Mouse (Mus musculus): ENCODE results near the gene Prx. TPM values are rescaled to one million over a fixed set of nuclear protein-coding genes. Genes with fewer than 3 reads are reported as not detected.

The Prx gene
- polyA plus RNA-seq, 1 experiment from 2014 or later, result 2.9 TPM

- under 1% methylated on average over 54 of the region's 54 CpGs for WGBS
- H3K27ac ChIP-seq, result peak overlapping the region; percentile 97
- ATAC-seq (ENCODE audit: low FRiP score), result peak; percentile 94
- no peaks in the 10 kb centered on the region for H3K27me3 ChIP-seq
- peak overlapping the region; percentile 55 for H3K4me3 ChIP-seq (replicated peaks)
- no peaks in the 10 kb centered on the region for H3K9me3 ChIP-seq
- peaks cover 13% of the 10 kb centered on the region for H3K4me1 ChIP-seq
- no peaks in the 10 kb centered on the region for H3K36me3 ChIP-seq (replicated peaks)
- peak overlapping the region; percentile 64 for H3K4me2 ChIP-seq
- peak overlapping the region; percentile 68 for H3K9ac ChIP-seq
Measured at GRCm38 (mm10) chr7:27507711-27508647, 8.9 kb downstream of the Prx start.

- peak overlapping the region; percentile 55 for H3K4me3 ChIP-seq (replicated peaks)
- 24% methylated on average over 6 of the region's 6 CpGs for WGBS
Measured at GRCm38 (mm10) chr7:27508648-27509005, 9.5 kb downstream of the Prx start.

DNA sequence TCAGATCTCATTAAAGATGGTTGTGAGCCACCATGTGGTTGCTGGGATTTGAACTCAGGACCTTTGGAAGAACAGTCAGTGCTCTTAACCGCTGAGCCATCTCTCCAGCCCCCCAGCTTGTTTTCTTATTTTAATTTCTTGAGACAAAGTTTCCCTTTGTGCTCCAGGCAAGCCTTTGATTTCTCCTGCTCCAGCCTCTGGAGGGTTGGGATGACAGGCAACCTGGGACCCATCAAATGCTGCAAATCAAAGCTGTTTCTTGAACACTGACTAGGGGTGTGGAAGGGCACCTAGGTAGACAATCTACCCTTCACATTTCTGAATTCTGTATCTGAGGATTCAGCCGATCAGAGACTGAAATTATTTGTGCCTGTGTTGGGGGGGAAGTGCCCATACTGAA, 11.7 kb downstream of the Prx start:
- H3K9ac ChIP-seq, result no peak overlapping the region
- H3K9me3 ChIP-seq, result no peaks in the 10 kb centered on the region
- H3K4me2 ChIP-seq, result no peak overlapping the region
- peaks cover 13% of the 10 kb centered on the region for H3K4me1 ChIP-seq
- H3K4me3 ChIP-seq (replicated peaks), result no peak overlapping the region
- no peaks in the 10 kb centered on the region for H3K36me3 ChIP-seq (replicated peaks)
- 76% methylated on average over 2 of the region's 2 CpGs for WGBS
- H3K27me3 ChIP-seq, result no peaks in the 10 kb centered on the region
- no peak overlapping the region for H3K27ac ChIP-seq
- ATAC-seq (ENCODE audit: low FRiP score), result no peak

More at GRCm38 (mm10) chr7:27508648-27509005, 9.5 kb downstream of the Prx start:
- no peaks in the 10 kb centered on the region for H3K36me3 ChIP-seq (replicated peaks)
- peaks cover 13% of the 10 kb centered on the region for H3K4me1 ChIP-seq
- ATAC-seq (ENCODE audit: low FRiP score), result peak; percentile 63
- peak overlapping the region; percentile 64 for H3K4me2 ChIP-seq
- peak overlapping the region; percentile 75 for H3K27ac ChIP-seq
- no peaks in the 10 kb centered on the region for H3K27me3 ChIP-seq
- no peaks in the 10 kb centered on the region for H3K9me3 ChIP-seq
- no peak overlapping the region for H3K9ac ChIP-seq

DNA sequence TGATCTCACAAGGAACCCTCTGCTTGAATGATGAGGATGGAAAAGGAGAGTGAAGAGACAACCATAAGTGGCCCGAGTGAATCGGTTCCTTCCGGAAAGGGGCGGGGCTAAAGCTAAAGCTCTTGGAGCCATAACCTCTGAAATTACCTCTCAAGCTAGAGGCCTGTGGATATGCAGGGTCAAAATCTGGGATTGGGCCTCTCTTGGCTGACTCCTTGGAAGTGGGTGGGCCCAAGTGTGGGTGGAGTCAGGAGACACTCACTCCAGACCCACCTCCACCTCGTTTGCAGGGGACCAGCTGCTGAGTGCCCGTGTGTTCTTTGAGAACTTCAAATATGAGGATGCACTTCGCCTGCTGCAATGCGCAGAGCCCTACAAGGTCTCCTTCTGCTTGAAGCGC, 15.8 kb downstream of the Prx start:
- ATAC-seq (ENCODE audit: low FRiP score), result no peak

GRCm38 (mm10) chr7:27518314-27518713, 19.2 kb downstream of the Prx start:
- H3K4me2 ChIP-seq, result no peak overlapping the region
- H3K9ac ChIP-seq, result no peak overlapping the region
- H3K27ac ChIP-seq, result no peak overlapping the region
- no peak overlapping the region for H3K4me3 ChIP-seq (replicated peaks)
- no peaks in the 10 kb centered on the region for H3K9me3 ChIP-seq
- no peak for ATAC-seq (ENCODE audit: low FRiP score)
- H3K4me1 ChIP-seq, result 0 out of 2 replicates have a peak, but pooled peaks cover 4% of the 10 kb centered on the region
- H3K36me3 ChIP-seq (replicated peaks), result no peaks in the 10 kb centered on the region
- no peaks in the 10 kb centered on the region for H3K27me3 ChIP-seq
- WGBS, result 88% methylated on average over 9 of the region's 9 CpGs

More for the DNA sequence above, 15.8 kb downstream of the Prx start:
- Histone ChIP-seq H3K27me3 (no peaks in the 10 kb centered on the region), H3K27ac (no peak overlapping the region), H3K4me1 (no peaks in the 10 kb centered on the region), H3K9me3 (no peaks in the 10 kb centered on the region), H3K36me3 (replicated peaks) (no peaks in the 10 kb centered on the region), H3K9ac (no peak overlapping the region), H3K4me3 (replicated peaks) (no peak overlapping the region), H3K4me2 (no peak overlapping the region)
- whole genome bisulfite sequencing, result 79% methylated on average over 9 of the region's 9 CpGs

DNA sequence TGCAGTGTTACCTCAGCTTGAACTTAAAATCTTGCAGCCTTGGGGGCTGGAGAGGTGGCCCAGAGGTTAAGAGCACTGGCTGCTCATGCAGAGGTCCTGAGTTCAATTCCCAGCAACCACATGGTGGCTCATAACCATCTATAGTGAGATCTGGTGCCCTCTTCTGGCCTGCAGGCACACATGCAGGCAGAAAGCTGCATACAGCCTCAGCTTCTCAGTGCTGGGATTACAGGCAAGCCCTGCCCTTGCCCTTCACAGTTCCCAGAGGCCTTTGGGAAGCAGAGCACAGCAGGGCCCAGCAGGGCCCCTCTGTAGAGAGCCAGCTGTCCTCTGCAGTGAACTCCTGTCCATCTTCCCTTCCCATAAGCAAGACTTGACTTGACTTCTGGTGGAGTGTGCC, 21.0 kb downstream of the Prx start:
- Histone ChIP-seq H3K4me3 (replicated peaks) (no peak overlapping the region), H3K4me1 (0 out of 2 replicates have a peak, but pooled peaks cover 4% of the 10 kb centered on the region), H3K27me3 (no peaks in the 10 kb centered on the region), H3K4me2 (no peak overlapping the region), H3K27ac (no peak overlapping the region), H3K9ac (no peak overlapping the region), H3K36me3 (replicated peaks) (no peaks in the 10 kb centered on the region), H3K9me3 (no peaks in the 10 kb centered on the region)
- no peak for ATAC-seq (ENCODE audit: low FRiP score)

GRCm38 (mm10) chr7:27520599-27520998, 21.5 kb downstream of the Prx start:
- 91% methylated on average over 1 of the region's 1 CpGs for WGBS

GRCm38 (mm10) chr7:27522967-27523366, 23.8 kb downstream of the Prx start, which contains the start of gene Hipk4:
TSS of gene Hipk4 (plus strand) at chr7:27523267.
- Histone ChIP-seq H3K4me3 (replicated peaks) (no peak within 1 kb of the TSS), H3K9ac (no peak within 1 kb of the TSS), H3K27me3 (no peaks in the 10 kb centered on the region), H3K4me1 (0 out of 2 replicates have a peak, but pooled peaks cover 4% of the 10 kb centered on the region), H3K27ac (no peak within 1 kb of the TSS), H3K4me2 (no peak within 1 kb of the TSS), H3K9me3 (no peaks in the 10 kb centered on the region), H3K36me3 (replicated peaks) (no peaks in the 10 kb centered on the region)
- WGBS, result 61% methylated on average over 5 of the region's 5 CpGs
- no peak for ATAC-seq (ENCODE audit: low FRiP score)

More at GRCm38 (mm10) chr7:27520599-27520998, 21.5 kb downstream of the Prx start:
- Histone ChIP-seq H3K4me2 (no peak overlapping the region), H3K4me1 (0 out of 2 replicates have a peak, but pooled peaks cover 4% of the 10 kb centered on the region), H3K9ac (no peak overlapping the region), H3K27me3 (no peaks in the 10 kb centered on the region), H3K36me3 (replicated peaks) (no peaks in the 10 kb centered on the region), H3K9me3 (no peaks in the 10 kb centered on the region), H3K27ac (no peak overlapping the region), H3K4me3 (replicated peaks) (no peak overlapping the region)
- ATAC-seq (ENCODE audit: low FRiP score), result no peak

- H3K4me2 ChIP-seq, result no peak overlapping the region
- H3K9me3 ChIP-seq, result no peaks in the 10 kb centered on the region
- ATAC-seq (ENCODE audit: low FRiP score), result no peak
- H3K4me1 ChIP-seq, result 0 out of 2 replicates have a peak, but pooled peaks cover 4% of the 10 kb centered on the region
- 98% methylated on average over 13 of the region's 13 CpGs for WGBS
- H3K27ac ChIP-seq, result no peak overlapping the region
- H3K4me3 ChIP-seq (replicated peaks), result no peak overlapping the region
- H3K9ac ChIP-seq, result no peak overlapping the region
- H3K27me3 ChIP-seq, result no peaks in the 10 kb centered on the region
- H3K36me3 ChIP-seq (replicated peaks), result no peaks in the 10 kb centered on the region
Measured at GRCm38 (mm10) chr7:27523805-27524204, 24.7 kb downstream of the Prx start.

- Histone ChIP-seq H3K4me2 (no peak overlapping the region), H3K4me3 (replicated peaks) (no peak overlapping the region), H3K27me3 (no peaks in the 10 kb centered on the region), H3K9me3 (no peaks in the 10 kb centered on the region), H3K9ac (no peak overlapping the region), H3K36me3 (replicated peaks) (peaks cover 10% of the 10 kb centered on the region), H3K27ac (no peak overlapping the region), H3K4me1 (0 out of 2 replicates have a peak, but pooled peaks cover 4% of the 10 kb centered on the region)
- ATAC-seq (ENCODE audit: low FRiP score), result peak; percentile 82
- 29% methylated on average over 10 of the region's 10 CpGs for WGBS
Measured at GRCm38 (mm10) chr7:27526039-27526827, 27.1 kb downstream of the Prx start.

DNA sequence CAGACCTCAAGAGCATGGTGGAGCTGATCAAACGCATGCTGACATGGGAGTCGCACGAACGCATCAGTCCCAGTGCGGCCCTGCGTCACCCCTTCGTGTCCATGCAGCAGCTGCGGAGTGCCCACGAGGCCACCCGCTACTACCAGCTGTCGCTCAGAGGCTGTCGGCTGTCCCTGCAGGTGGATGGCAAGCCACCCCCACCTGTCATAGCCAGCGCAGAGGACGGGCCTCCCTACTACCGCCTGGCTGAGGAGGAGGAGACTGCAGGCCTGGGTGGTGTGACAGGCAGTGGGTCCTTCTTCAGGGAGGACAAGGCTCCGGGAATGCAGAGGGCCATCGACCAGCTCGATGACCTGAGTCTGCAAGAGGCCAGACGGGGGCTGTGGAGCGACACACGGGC, 29.9 kb downstream of the Prx start:
- Histone ChIP-seq H3K4me3 (replicated peaks) (no peak overlapping the region), H3K27ac (no peak overlapping the region), H3K9me3 (no peaks in the 10 kb centered on the region), H3K36me3 (replicated peaks) (peaks cover 35% of the 10 kb centered on the region), H3K4me1 (no peaks in the 10 kb centered on the region), H3K9ac (no peak overlapping the region), H3K4me2 (no peak overlapping the region), H3K27me3 (no peaks in the 10 kb centered on the region)
- no peak for ATAC-seq (ENCODE audit: low FRiP score)
- 83% methylated on average over 21 of the region's 21 CpGs for WGBS

DNA sequence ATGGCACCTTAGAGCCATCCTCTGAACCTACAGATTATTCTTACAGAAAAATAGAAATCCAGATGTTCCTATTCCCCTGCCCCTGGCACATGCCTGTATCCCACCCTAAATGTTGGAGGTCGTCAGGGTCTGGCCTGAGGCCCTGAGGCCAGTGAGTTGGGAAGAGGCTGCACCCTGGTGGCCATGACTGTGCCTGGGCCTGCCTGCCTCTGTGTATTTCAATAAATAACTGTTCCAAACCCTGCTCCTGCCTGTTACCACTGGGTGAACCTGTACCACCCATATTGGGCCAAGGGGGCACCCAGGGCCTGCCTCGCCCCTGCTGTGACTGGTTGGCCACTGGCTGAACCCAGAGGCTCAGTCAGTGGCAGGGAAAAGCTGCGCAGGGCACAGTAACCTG, 31.8 kb downstream of the Prx start:
- Histone ChIP-seq H3K27ac (no peak overlapping the region), H3K4me1 (no peaks in the 10 kb centered on the region), H3K36me3 (replicated peaks) (peaks cover 50% of the 10 kb centered on the region), H3K9ac (no peak overlapping the region), H3K27me3 (no peaks in the 10 kb centered on the region), H3K4me3 (replicated peaks) (no peak overlapping the region), H3K9me3 (no peaks in the 10 kb centered on the region), H3K4me2 (no peak overlapping the region)
- ATAC-seq (ENCODE audit: low FRiP score), result no peak
- WGBS, result 69% methylated on average over 3 of the region's 3 CpGs
